Mouse (Mus musculus): ENCODE measurements around the gene Nos1ap. TPM values are rescaled to one million over a fixed set of nuclear protein-coding genes. Genes with fewer than 3 reads are reported as not detected.

Gene Nos1ap
- polyA plus RNA-seq, 1 experiment: 0.14 TPM

- Histone ChIP-seq H3K27me3 (ENCODE audit: control insufficient read depth, insufficient read depth, insufficient read length) (peaks cover 7% of the 10 kb centered on the region), H3K36me3 (ENCODE audit: control insufficient read depth, insufficient read depth) (no peaks in the 10 kb centered on the region), H3K79me3 (ENCODE audit: low read depth) (no peaks in the 10 kb centered on the region), H3ac (ENCODE audit: control insufficient read depth, insufficient read length, low read depth) (no peak overlapping the region), H3K4me3 (ENCODE audit: insufficient read depth, poor library complexity, severe bottlenecking) (no peak overlapping the region), H3K79me2 (ENCODE audit: control insufficient read depth, insufficient read depth) (no peaks in the 10 kb centered on the region)
- TF ChIP-seq CTCF (IDR thresholded peaks at IDR 0.05; ENCODE audit: control insufficient read depth, insufficient read depth, insufficient read length) (no peak), MYOD1 (IDR thresholded peaks at IDR 0.05; ENCODE audit: control insufficient read depth, insufficient read length, low read depth) (no peak), CEBPB (IDR thresholded peaks at IDR 0.05; ENCODE audit: low read depth) (no peak), MAX (IDR thresholded peaks at IDR 0.05) (no peak), USF1 (IDR thresholded peaks at IDR 0.05; ENCODE audit: low read depth) (no peak), MYOG (IDR thresholded peaks at IDR 0.05; ENCODE audit: control insufficient read depth, extremely low read depth, insufficient read length) (no peak), FOSL1 (IDR thresholded peaks at IDR 0.05; ENCODE audit: insufficient read depth, low read length, poor library complexity, severe bottlenecking) (no peak)
Measured at GRCm38 (mm10) chr1:170387180-170387912, 202.3 kb downstream of the Nos1ap start.

- TF ChIP-seq CTCF (IDR thresholded peaks at IDR 0.05; ENCODE audit: control insufficient read depth, insufficient read depth, insufficient read length) (no peak), FOSL1 (IDR thresholded peaks at IDR 0.05; ENCODE audit: insufficient read depth, low read length, poor library complexity, severe bottlenecking) (no peak), MAX (IDR thresholded peaks at IDR 0.05) (no peak), MYOG (IDR thresholded peaks at IDR 0.05; ENCODE audit: control insufficient read depth, extremely low read depth, insufficient read length) (no peak), MYOD1 (IDR thresholded peaks at IDR 0.05; ENCODE audit: control insufficient read depth, insufficient read length, low read depth) (no peak), CEBPB (IDR thresholded peaks at IDR 0.05; ENCODE audit: low read depth) (no peak), USF1 (IDR thresholded peaks at IDR 0.05; ENCODE audit: low read depth) (no peak)
- Histone ChIP-seq H3K27me3 (ENCODE audit: control insufficient read depth, insufficient read depth, insufficient read length) (peaks cover 10% of the 10 kb centered on the region), H3K79me2 (ENCODE audit: control insufficient read depth, insufficient read depth) (no peaks in the 10 kb centered on the region), H3K36me3 (ENCODE audit: control insufficient read depth, insufficient read depth) (no peaks in the 10 kb centered on the region), H3K79me3 (ENCODE audit: low read depth) (no peaks in the 10 kb centered on the region), H3K4me3 (ENCODE audit: insufficient read depth, poor library complexity, severe bottlenecking) (no peak overlapping the region), H3ac (ENCODE audit: control insufficient read depth, insufficient read length, low read depth) (no peak overlapping the region)
Measured at GRCm38 (mm10) chr1:170385416-170385815, 204.2 kb downstream of the Nos1ap start.

- Histone ChIP-seq H3K36me3 (ENCODE audit: control insufficient read depth, insufficient read depth) (no peaks in the 10 kb centered on the region), H3ac (ENCODE audit: control insufficient read depth, insufficient read length, low read depth) (no peak overlapping the region), H3K4me3 (ENCODE audit: insufficient read depth, poor library complexity, severe bottlenecking) (no peak overlapping the region), H3K79me3 (ENCODE audit: low read depth) (no peaks in the 10 kb centered on the region), H3K27me3 (ENCODE audit: control insufficient read depth, insufficient read depth, insufficient read length) (peaks cover 10% of the 10 kb centered on the region), H3K79me2 (ENCODE audit: control insufficient read depth, insufficient read depth) (no peaks in the 10 kb centered on the region)
- TF ChIP-seq USF1 (IDR thresholded peaks at IDR 0.05; ENCODE audit: low read depth) (no peak), CTCF (IDR thresholded peaks at IDR 0.05; ENCODE audit: control insufficient read depth, insufficient read depth, insufficient read length) (no peak), MYOD1 (IDR thresholded peaks at IDR 0.05; ENCODE audit: control insufficient read depth, insufficient read length, low read depth) (no peak), MYOG (IDR thresholded peaks at IDR 0.05; ENCODE audit: control insufficient read depth, extremely low read depth, insufficient read length) (no peak), MAX (IDR thresholded peaks at IDR 0.05) (no peak), FOSL1 (IDR thresholded peaks at IDR 0.05; ENCODE audit: insufficient read depth, low read length, poor library complexity, severe bottlenecking) (no peak), CEBPB (IDR thresholded peaks at IDR 0.05; ENCODE audit: low read depth) (no peak)
Measured at GRCm38 (mm10) chr1:170383530-170383929, 206.1 kb downstream of the Nos1ap start.

GRCm38 (mm10) chr1:170381457-170381856, 208.2 kb downstream of the Nos1ap start:
- no peak for TF ChIP-seq MAX (IDR thresholded peaks at IDR 0.05)
- no peak for TF ChIP-seq CEBPB (IDR thresholded peaks at IDR 0.05; ENCODE audit: low read depth)
- no peak for TF ChIP-seq MYOG (IDR thresholded peaks at IDR 0.05; ENCODE audit: control insufficient read depth, extremely low read depth, insufficient read length)
- TF ChIP-seq FOSL1 (IDR thresholded peaks at IDR 0.05; ENCODE audit: insufficient read depth, low read length, poor library complexity, severe bottlenecking): no peak
- TF ChIP-seq USF1 (IDR thresholded peaks at IDR 0.05; ENCODE audit: low read depth): no peak
- TF ChIP-seq MYOD1 (IDR thresholded peaks at IDR 0.05; ENCODE audit: control insufficient read depth, insufficient read length, low read depth): no peak
- no peak for TF ChIP-seq CTCF (IDR thresholded peaks at IDR 0.05; ENCODE audit: control insufficient read depth, insufficient read depth, insufficient read length)
- no peaks in the 10 kb centered on the region for H3K79me2 ChIP-seq (ENCODE audit: control insufficient read depth, insufficient read depth)
- H3K36me3 ChIP-seq (ENCODE audit: control insufficient read depth, insufficient read depth): no peaks in the 10 kb centered on the region
- H3ac ChIP-seq (ENCODE audit: control insufficient read depth, insufficient read length, low read depth): no peak overlapping the region
- H3K4me3 ChIP-seq (ENCODE audit: insufficient read depth, poor library complexity, severe bottlenecking): no peak overlapping the region
- peaks cover 12% of the 10 kb centered on the region for H3K27me3 ChIP-seq (ENCODE audit: control insufficient read depth, insufficient read depth, insufficient read length)
- H3K79me3 ChIP-seq (ENCODE audit: low read depth): no peaks in the 10 kb centered on the region

- no peak overlapping the region for H3ac ChIP-seq (ENCODE audit: control insufficient read depth, insufficient read length, low read depth)
- peaks cover 12% of the 10 kb centered on the region for H3K27me3 ChIP-seq (ENCODE audit: control insufficient read depth, insufficient read depth, insufficient read length)
- H3K79me3 ChIP-seq (ENCODE audit: low read depth): no peaks in the 10 kb centered on the region
- H3K36me3 ChIP-seq (ENCODE audit: control insufficient read depth, insufficient read depth): no peaks in the 10 kb centered on the region
- no peak for TF ChIP-seq MYOD1 (IDR thresholded peaks at IDR 0.05; ENCODE audit: control insufficient read depth, insufficient read length, low read depth)
- H3K4me3 ChIP-seq (ENCODE audit: insufficient read depth, poor library complexity, severe bottlenecking): no peak overlapping the region
- H3K79me2 ChIP-seq (ENCODE audit: control insufficient read depth, insufficient read depth): no peaks in the 10 kb centered on the region
Measured at GRCm38 (mm10) chr1:170380505-170380904, 209.2 kb downstream of the Nos1ap start.

- no peak for TF ChIP-seq CTCF (IDR thresholded peaks at IDR 0.05; ENCODE audit: control insufficient read depth, insufficient read depth, insufficient read length)
- no peak for TF ChIP-seq MAX (IDR thresholded peaks at IDR 0.05)
- no peak for TF ChIP-seq USF1 (IDR thresholded peaks at IDR 0.05; ENCODE audit: low read depth)
- no peak for TF ChIP-seq MYOD1 (IDR thresholded peaks at IDR 0.05; ENCODE audit: control insufficient read depth, insufficient read length, low read depth)
- TF ChIP-seq FOSL1 (IDR thresholded peaks at IDR 0.05; ENCODE audit: insufficient read depth, low read length, poor library complexity, severe bottlenecking): no peak
- no peak for TF ChIP-seq MYOG (IDR thresholded peaks at IDR 0.05; ENCODE audit: control insufficient read depth, extremely low read depth, insufficient read length)
- no peaks in the 10 kb centered on the region for H3K36me3 ChIP-seq (ENCODE audit: control insufficient read depth, insufficient read depth)
- H3K27me3 ChIP-seq (ENCODE audit: control insufficient read depth, insufficient read depth, insufficient read length): peaks cover 3% of the 10 kb centered on the region
Measured at GRCm38 (mm10) chr1:170375721-170376120, 213.9 kb downstream of the Nos1ap start.

More at GRCm38 (mm10) chr1:170375721-170376120, 213.9 kb downstream of the Nos1ap start:
- H3ac ChIP-seq (ENCODE audit: control insufficient read depth, insufficient read length, low read depth): no peak overlapping the region
- no peak overlapping the region for H3K4me3 ChIP-seq (ENCODE audit: insufficient read depth, poor library complexity, severe bottlenecking)
- no peaks in the 10 kb centered on the region for H3K79me3 ChIP-seq (ENCODE audit: low read depth)
- H3K79me2 ChIP-seq (ENCODE audit: control insufficient read depth, insufficient read depth): no peaks in the 10 kb centered on the region

Data from C2C12 (cell line).